Mouse (Mus musculus) cortical plate, adult 2 months (tissue): ENCODE results near the gene Immp2l.

Source experiments
- CTCF ChIP-seq: fragments of 200-500 bp; IDR thresholded peaks from 2 replicates; pipeline ENCODE4 v1.5.1; 2011; ENCODE audit warnings: mild to moderate bottlenecking, control low read depth, low read length; ENCODE audit not compliant: insufficient read depth; ENCODE audit errors: extremely low read depth
- POLR2A ChIP-seq: fragments of 200-500 bp; IDR thresholded peaks from 2 replicates; pipeline ENCODE4 v1.6.1; 2011; ENCODE audit warnings: mild to moderate bottlenecking, low read length, control low read depth; ENCODE audit not compliant: insufficient read depth; ENCODE audit errors: extremely low read depth

DNA sequence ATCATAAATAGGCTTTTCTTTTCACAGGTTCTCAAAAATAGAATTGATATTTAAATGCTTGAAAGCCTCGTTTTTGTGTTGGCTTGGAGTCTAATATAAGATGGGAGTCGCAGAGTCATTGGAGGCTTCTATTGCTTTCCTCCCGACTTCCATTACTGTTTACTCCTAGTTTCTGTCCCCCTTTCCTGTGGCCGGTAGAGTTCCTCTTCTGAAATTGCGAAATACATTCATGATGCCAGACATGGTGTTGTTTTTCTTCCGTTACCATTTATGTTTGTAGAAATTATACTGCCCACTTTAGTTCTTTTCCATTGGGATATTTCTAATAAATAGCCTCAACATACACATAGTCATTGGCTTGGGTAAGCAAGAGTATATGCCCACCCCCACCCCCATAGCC lies 289.5 kb downstream of the Immp2l start:
- TF ChIP-seq POLR2A (no peak), CTCF (no peak)
